Mouse (Mus musculus): Measurements from ENCODE around the gene Knstrn.

- TF ChIP-seq CTCF (IDR thresholded peaks at IDR 0.05; ENCODE audit: insufficient read depth, low read depth, low read length) (no peak), POLR2A (IDR thresholded peaks at IDR 0.05; ENCODE audit: insufficient read depth, low read depth, low read length) (no peak)
Measured at GRCm38 (mm10) chr2:118873890-118874430, 60.2 kb downstream of the Knstrn start.
